Mouse (Mus musculus): Measurements from ENCODE around the gene Syn3.

GRCm38 (mm10) chr10:86336506-86336905 is 162.2 kb downstream of the Syn3 start:
- TF ChIP-seq CTCF (IDR thresholded peaks at IDR 0.05; ENCODE audit: borderline replicate concordance, control insufficient read depth, extremely low read depth, insufficient read depth, low read length, poor library complexity) (no peak), POLR2A (IDR thresholded peaks at IDR 0.05; ENCODE audit: control insufficient read depth, extremely low read depth, insufficient read depth, low read length, poor library complexity) (no peak)

Data from thymus, adult 2 months (tissue).